Mouse (Mus musculus) heart, adult 9 months (tissue): ENCODE results near the gene Aif1l.
A peak's percentile ranks its signal among the peaks of the same experiment; 100 is the strongest.

Experiments
- DNase-seq, 2 experiments: peaks; one replicate each; pipeline ENCODE4 v3.0.0; 2022; ENCODE audit warnings: low spot score in 2 of 2

Gene Aif1l

DNA sequence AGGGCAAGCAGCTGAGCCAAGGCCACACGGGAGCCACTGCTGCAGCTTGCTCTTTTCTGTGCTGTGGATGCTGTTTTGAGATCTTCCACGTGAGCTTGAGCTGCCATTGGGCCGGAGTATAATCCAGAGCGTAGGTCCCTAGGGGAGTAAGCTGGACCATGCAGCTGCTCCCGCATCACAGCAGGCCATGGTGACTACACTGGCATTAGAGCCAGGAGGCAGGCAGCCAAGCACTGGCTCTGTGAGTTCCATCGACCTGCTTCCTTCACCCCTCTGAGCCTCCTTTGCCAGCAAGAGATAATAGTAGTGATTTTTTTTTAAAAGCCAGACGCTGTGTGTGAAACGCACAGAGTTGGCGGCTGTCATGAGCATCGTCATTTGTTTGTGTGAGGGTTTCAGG, 2.3 kb downstream of the Aif1l start:
- no peak for DNase-seq

- DNase-seq: no peak
These were observed 2.8 kb downstream of the Aif1l start for GRCm38 (mm10) chr2:31952725-31953124.

GRCm38 (mm10) chr2:31953687-31954086, 3.7 kb downstream of the Aif1l start:
- no peak for DNase-seq

- no peak for DNase-seq
These were observed 4.8 kb downstream of the Aif1l start for GRCm38 (mm10) chr2:31954779-31955181.

DNA sequence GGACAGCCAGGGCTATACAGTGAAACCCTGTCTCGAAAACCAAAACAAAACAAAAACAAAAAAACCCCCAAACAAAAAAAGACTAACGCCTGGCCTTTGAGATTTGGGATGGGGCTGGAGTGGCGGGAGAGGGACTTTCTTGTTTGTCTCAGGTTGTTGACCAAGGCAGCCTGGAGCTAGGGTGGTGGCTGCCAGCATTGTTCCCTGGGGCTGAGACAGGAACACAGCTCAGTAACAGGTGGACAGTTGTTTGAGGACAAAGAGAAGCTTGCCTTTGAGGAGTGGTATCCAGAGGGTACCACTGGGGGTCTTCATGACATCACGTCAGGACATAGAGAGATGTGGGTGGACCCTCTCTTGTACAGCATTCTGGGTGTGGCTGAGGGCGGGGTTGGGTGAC, 5.7 kb downstream of the Aif1l start:
- no peak for DNase-seq

- no peak for DNase-seq
These were observed 7.3 kb downstream of the Aif1l start for GRCm38 (mm10) chr2:31957211-31957610.

DNA sequence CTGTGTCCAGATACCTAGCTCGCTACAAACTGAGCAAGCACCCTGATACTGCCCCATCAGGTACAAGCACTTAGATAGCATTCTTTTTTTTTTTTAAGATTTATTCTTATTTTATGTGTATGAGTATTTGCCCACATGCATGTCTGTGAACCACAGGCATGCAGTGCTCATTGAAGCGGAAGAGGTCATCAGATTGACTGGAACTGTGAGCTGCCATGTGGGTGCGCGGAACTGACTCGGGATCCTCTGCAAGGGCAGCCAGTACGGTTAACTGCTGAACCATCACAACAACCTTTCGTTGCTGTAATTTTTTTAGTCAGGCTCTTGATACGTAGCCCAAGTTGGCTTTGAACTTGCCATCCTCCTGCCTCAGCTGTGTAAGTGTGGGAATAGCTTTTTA, 11.0 kb downstream of the Aif1l start:
- no peak for DNase-seq

DNA sequence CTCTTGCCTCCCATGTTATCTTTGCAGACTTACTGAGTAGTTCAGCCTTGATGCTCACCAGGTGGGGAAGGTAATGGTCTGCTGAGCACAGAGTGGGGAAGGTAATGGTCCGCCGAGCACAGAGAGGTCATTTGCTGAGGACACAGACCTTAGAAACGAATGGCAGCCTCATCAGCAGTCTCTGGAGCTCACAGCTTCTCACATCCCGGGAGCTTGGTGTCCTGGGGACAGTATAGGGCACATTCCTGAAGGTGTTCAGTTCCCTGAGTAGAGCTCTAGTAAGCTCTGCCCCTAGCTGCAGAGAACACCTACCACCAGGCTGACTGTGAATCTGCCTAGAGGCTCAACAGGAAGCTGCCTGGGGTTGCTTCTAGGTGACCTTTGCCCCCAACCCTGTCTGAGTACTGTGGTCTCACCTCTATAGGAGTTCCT, 11.9 kb downstream of the Aif1l start:
- DNase-seq: no peak

DNA sequence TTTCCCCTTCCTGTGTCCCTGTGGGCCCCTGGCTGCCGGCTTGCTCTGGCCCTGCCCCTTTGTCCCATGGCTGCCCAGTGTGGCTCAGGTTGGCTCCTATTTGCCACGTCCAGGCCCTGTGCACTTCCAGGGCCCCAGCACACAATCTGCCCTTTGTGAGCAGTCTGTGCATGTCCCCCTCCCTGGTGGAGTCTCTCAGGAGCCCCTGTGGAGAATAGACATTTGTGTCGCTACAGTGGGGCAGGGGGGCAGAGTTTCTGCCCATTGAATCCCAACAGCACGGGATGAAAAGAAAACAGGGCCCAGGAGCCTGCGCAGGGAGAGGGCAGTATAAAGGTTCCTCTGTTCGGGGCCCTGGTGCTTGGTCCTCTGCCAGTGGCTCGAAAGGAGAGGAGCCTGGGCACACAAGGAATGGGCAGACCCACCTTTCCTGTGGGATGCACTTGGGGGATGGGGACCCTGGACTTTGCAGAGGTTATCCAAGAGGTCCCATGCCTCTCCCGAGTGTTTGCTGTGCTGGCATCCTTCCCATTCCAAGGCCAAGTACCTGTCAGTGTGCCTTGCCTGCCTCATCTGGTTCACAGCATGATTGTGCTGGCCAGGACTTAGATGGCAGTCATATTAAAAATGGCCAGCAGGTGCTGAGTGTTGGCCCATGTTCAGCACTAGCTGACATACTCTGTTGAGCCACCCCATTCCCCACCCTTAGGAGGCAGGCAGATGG, 12.7 kb downstream of the Aif1l start:
- no peak for DNase-seq

DNA sequence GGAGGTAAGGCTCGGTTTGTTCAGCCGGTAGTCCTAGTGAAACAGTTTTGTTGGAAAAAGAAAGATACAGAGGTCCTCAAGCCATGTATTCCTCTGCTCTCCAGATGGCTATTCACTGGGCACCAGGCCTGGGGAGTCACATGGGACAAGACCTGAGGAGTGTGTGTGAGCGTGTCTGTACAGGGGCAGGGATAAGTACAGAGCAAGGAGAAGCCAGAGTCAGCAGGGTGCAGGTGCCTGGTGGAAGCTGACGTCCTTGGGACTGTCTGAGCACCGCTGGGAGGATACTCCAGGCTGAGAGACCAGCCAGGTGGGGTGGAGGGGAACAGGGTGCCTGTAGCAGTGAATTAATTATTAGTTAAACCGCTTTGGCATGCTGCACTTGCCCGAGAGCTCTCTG, 13.6 kb downstream of the Aif1l start:
- DNase-seq: peak in 1 of 2 experiments; percentile 35

DNA sequence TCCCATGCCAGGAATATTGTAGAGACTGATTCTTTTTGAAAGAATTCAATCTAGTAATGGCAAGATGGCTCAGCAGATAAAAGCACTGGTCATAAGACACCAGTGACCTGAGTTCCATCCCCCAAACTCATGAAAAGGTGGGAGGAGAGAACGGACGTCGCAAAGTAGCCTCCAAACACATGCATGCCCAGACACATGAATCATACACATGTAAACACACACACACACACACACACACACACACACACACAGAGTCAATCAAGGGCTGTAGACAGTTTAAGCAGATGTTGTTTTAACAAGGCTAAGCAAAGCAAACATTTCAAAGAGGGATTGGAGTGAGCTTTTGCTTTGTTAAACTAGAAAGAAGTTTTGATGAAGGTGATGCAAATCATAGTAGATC, 14.3 kb downstream of the Aif1l start:
- no peak for DNase-seq

- no peak for DNase-seq
These were observed 15.2 kb downstream of the Aif1l start for GRCm38 (mm10) chr2:31965110-31965509.

- DNase-seq: no peak
These were observed 16.9 kb downstream of the Aif1l start for GRCm38 (mm10) chr2:31966801-31967200.

DNA sequence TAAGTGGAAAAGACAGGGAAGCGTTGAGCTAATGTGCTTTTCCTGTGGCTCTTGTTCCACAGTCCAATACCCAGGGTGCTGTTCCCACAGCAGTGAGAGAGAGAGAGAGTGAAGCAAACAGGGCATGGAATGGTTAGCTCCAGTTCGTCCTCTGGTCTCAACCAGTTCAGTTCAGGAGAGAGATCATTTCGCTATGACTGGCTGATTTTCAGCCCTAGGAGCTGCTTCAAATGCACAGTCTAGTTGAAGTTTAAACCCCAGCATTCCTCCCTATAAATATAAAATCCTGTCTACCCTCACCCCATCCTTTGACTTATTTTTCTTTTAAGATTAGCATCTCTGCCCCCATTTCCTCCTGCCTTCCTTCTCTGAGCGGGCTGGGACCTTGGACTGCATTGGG, 22.6 kb downstream of the Aif1l start:
- DNase-seq: no peak

DNA sequence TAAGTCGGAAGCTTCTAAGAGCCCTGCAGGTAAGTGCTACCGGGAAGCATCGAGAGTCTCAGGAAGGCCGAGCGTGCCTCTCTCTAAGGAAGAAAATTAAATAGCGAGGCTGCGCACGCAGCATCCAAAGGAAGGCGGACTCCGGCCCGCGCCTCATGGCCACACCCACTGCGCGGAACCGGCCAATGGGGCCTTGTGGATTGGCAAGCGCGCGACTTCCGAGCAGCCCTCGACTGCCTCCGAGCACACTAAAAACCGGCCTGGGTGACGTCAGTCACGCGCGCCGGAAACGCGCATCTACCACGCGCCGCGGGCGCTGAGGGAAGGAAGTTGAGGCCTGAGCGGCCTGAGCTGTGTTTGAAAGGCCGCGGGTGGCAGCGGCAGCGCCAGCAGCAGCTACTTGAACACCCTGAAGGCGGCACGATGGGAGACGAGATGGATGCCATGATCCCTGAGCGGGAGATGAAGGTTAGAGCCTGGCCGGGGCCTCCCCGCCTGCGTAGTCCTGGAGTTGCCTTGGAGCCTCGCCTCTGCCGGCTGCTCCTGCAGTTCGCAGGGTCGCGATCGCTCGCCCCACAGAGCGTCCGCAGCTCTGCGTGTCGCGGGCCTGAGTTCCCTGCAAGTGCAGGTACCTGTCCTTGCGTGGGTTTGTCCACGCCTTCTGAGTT, 24.3 kb downstream of the Aif1l start, which contains the start of gene Nup214:
Gene Nup214 (plus strand): TSS at position 296 of the 668 bp plus-strand sequence.
- DNase-seq: peak; percentile 98 to 99

- no peak for DNase-seq
These were observed 25.0 kb downstream of the Aif1l start for GRCm38 (mm10) chr2:31974809-31975371.

GRCm38 (mm10) chr2:31987774-31988173, 37.8 kb downstream of the Aif1l start:
- DNase-seq: no peak

DNA sequence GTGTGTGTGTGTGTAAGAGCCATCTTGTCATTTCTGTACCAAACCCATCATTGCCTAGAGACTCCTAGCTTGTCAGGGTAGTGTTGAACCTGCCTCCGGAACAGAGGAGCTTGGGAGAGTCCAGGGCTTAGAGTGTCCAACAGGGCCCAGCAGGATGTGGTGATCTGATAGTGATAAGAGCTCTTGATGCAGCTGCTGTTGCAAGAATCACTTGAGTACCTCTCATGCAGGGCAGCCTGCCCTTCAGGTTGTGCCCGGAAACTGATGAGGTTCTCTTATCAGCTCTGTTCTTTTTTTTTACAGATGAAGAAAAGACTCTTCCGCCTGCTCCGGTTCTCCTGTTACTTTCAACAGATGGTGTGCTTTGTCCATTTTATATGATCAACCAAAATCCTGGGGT, 41.0 kb downstream of the Aif1l start:
- DNase-seq: no peak

DNA sequence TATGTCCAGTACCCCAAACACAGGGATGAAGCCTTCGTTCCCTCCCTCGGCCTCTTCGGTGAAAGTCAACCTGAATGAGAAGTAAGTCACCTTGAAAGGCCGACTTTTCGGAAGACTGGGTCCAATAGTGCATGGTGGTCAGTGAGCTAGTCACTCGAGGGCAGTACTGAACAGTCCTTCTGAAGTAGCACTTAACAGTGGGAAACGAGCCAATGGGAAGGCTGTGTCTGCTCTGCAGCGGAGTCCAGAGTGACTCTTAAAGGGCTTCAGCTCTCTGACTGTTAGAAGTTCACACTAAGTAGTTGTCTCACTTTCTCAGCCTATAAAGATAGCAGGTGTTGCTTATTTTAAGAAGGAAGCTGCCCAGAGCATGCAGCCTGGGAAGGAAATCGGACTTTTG, 45.0 kb downstream of the Aif1l start:
- peak in 1 of 2 experiments; percentile 11 for DNase-seq

GRCm38 (mm10) chr2:31996060-31996459, 46.1 kb downstream of the Aif1l start:
- DNase-seq: no peak

DNA sequence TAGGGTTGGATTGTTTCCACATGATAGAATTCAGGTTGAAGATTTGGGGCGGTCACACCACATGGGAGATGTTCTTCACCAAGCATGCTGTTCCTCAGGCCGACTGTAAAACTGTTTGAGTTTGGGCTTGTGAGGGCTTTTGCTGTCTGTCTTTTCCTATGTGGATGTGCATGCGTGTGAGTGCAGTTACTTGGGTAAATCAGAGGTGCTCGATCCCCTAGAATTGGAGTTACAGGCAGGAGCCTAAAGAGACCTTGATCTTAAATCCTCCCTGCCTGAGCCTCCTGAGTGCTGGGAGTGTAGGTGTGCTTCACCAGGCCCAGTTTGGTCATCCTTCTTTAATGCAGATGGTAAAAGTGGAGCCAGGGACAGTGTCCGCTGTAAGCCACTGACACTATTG, 47.6 kb downstream of the Aif1l start:
- no peak for DNase-seq

DNA sequence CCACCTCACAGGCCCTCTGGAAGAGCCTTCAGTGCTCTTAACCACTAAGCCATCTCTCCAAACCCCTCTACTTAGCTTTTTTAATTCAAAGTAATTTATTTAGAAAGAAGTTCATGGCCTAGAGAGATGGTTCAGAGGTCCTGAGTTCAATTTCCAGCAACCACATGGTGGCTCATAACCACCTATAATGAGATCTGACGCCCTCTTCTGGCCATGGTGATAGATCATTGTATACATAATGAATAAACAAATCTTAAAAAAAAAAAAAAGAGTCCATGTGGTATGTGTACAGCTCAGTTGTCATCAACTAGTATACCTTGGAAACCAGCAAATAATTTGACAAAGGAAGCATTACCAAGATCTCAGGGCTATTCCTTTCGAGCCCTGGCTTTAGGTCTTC, 48.5 kb downstream of the Aif1l start:
- DNase-seq: no peak

GRCm38 (mm10) chr2:32008311-32008710, 58.4 kb downstream of the Aif1l start:
- DNase-seq: no peak
